Mouse (Mus musculus): ENCODE results near the gene Ddit4. TPM values are rescaled to one million over a fixed set of nuclear protein-coding genes. Genes with fewer than 3 reads are reported as not detected.

The Ddit4 gene
- polyA plus RNA-seq, 1 experiment: 35.0 TPM

- no peaks in the 10 kb centered on the region for H3K36me3 ChIP-seq (ENCODE audit: control insufficient read depth, insufficient read depth, low read length)
- H3K27me3 ChIP-seq (ENCODE audit: control insufficient read depth, insufficient read depth, low read length): no peaks in the 10 kb centered on the region
- H3K4me3 ChIP-seq (ENCODE audit: low read depth, low read length): peak overlapping the region; percentile 36
- no peak overlapping the region for H3K27ac ChIP-seq (ENCODE audit: insufficient read depth, low read depth, low read length)
- TF ChIP-seq CTCF (IDR thresholded peaks at IDR 0.05; ENCODE audit: extremely low read depth, insufficient read length, insufficient replicate concordance, low read depth, low read length) (no peak), POLR2A (IDR thresholded peaks at IDR 0.05; ENCODE audit: low read depth, low read length) (no peak)
- H3K4me1 ChIP-seq (ENCODE audit: control insufficient read depth, insufficient read depth, insufficient read length, low read length): peaks cover 18% of the 10 kb centered on the region
- 67% methylated on average over 21 of the region's 21 CpGs for WGBS
Measured at GRCm38 (mm10) chr10:59942281-59942846, 9.3 kb downstream of the Ddit4 start.

DNA sequence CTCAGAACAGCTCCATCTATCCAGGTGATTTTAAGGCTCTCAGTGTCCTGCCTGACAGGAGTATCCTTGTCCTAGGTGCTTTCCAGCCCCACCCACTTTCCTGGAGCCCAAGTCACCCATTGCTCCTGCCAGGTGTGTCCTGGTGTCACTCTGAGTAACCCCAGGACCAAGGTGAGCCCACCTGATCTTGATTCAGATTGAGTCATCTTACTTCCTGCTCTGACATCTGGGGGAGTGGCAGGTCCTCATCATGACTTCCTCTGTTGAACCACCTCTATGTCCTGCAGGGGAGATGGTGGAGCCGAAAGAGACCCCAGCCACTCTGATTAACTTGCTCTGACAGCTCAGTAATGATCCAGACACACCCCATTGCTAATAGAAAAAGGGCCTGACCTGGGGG is 12.6 kb downstream of the Ddit4 start:
- no peak for TF ChIP-seq POLR2A (IDR thresholded peaks at IDR 0.05; ENCODE audit: low read depth, low read length)
- no peak for TF ChIP-seq CTCF (IDR thresholded peaks at IDR 0.05; ENCODE audit: extremely low read depth, insufficient read length, insufficient replicate concordance, low read depth, low read length)
- H3K4me1 ChIP-seq (ENCODE audit: control insufficient read depth, insufficient read depth, insufficient read length, low read length): peaks cover 17% of the 10 kb centered on the region
- H3K36me3 ChIP-seq (ENCODE audit: control insufficient read depth, insufficient read depth, low read length): no peaks in the 10 kb centered on the region
- H3K27me3 ChIP-seq (ENCODE audit: control insufficient read depth, insufficient read depth, low read length): no peaks in the 10 kb centered on the region
- no peak overlapping the region for H3K27ac ChIP-seq (ENCODE audit: insufficient read depth, low read depth, low read length)
- WGBS: 80% methylated on average over 1 of the region's 1 CpGs
- H3K4me3 ChIP-seq (ENCODE audit: low read depth, low read length): no peak overlapping the region

DNA sequence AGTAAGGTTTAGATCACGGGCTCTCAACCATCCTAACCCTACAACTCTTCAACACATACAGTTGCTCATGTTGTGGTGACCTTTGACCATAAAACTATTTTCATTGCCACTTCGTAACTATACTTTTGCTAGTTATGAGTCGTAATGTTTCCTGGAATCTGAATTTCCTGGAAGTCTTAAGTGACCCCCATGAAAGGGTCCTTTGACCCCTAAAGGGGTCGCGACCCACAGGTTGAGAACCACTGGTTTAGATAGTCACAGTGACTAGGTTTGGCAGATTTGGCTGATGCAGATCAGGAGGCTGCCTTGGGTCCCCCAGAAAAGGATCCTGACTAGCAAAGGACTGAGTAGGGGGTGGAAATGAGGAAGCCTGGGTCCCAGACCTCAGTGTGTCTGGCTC is 13.0 kb downstream of the Ddit4 start:
- no peak overlapping the region for H3K4me3 ChIP-seq (ENCODE audit: low read depth, low read length)
- 71% methylated on average over 5 of the region's 5 CpGs for whole genome bisulfite sequencing

GRCm38 (mm10) chr10:59936058-59936856 is 15.4 kb downstream of the Ddit4 start:
- TF ChIP-seq POLR2A (IDR thresholded peaks at IDR 0.05; ENCODE audit: low read depth, low read length) (no peak), CTCF (IDR thresholded peaks at IDR 0.05; ENCODE audit: extremely low read depth, insufficient read length, insufficient replicate concordance, low read depth, low read length) (no peak)
- H3K36me3 ChIP-seq (ENCODE audit: control insufficient read depth, insufficient read depth, low read length): no peaks in the 10 kb centered on the region
- no peak overlapping the region for H3K27ac ChIP-seq (ENCODE audit: insufficient read depth, low read depth, low read length)
- no peaks in the 10 kb centered on the region for H3K27me3 ChIP-seq (ENCODE audit: control insufficient read depth, insufficient read depth, low read length)
- H3K4me1 ChIP-seq (ENCODE audit: control insufficient read depth, insufficient read depth, insufficient read length, low read length): peaks cover 3% of the 10 kb centered on the region; the same call in 1 of the 2 replicates
- 50% methylated on average over 8 of the region's 8 CpGs for WGBS
- H3K4me3 ChIP-seq (ENCODE audit: low read depth, low read length): no peak overlapping the region

More for the DNA sequence above, 13.0 kb downstream of the Ddit4 start:
- H3K27me3 ChIP-seq (ENCODE audit: control insufficient read depth, insufficient read depth, low read length): no peaks in the 10 kb centered on the region
- peaks cover 15% of the 10 kb centered on the region for H3K4me1 ChIP-seq (ENCODE audit: control insufficient read depth, insufficient read depth, insufficient read length, low read length)
- TF ChIP-seq POLR2A (IDR thresholded peaks at IDR 0.05; ENCODE audit: low read depth, low read length): no peak
- no peak for TF ChIP-seq CTCF (IDR thresholded peaks at IDR 0.05; ENCODE audit: extremely low read depth, insufficient read length, insufficient replicate concordance, low read depth, low read length)
- no peak overlapping the region for H3K27ac ChIP-seq (ENCODE audit: insufficient read depth, low read depth, low read length)
- H3K36me3 ChIP-seq (ENCODE audit: control insufficient read depth, insufficient read depth, low read length): no peaks in the 10 kb centered on the region

DNA sequence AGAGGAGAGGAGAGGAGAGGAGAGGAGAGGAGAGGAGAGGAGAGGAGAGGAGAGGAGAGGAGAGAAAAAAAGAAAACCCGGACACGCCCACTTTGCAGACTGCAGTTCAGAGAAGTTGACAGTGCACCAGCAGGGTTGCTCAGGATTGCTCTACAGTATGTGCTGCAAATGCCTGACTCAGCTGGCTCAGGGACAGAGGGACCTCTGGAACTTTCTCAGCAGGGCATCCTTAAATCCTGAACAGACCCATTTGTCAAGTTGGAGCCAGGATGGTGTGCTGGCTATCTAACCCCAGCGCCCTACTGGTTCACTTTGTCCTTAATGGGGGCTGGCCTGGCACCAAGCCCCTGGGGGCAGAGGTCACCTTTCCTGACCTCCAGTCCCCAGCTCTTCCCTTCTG is 17.6 kb downstream of the Ddit4 start:
- H3K27me3 ChIP-seq (ENCODE audit: control insufficient read depth, insufficient read depth, low read length): no peaks in the 10 kb centered on the region
- H3K27ac ChIP-seq (ENCODE audit: insufficient read depth, low read depth, low read length): no peak overlapping the region
- TF ChIP-seq POLR2A (IDR thresholded peaks at IDR 0.05; ENCODE audit: low read depth, low read length) (no peak), CTCF (IDR thresholded peaks at IDR 0.05; ENCODE audit: extremely low read depth, insufficient read length, insufficient replicate concordance, low read depth, low read length) (no peak)
- H3K4me1 ChIP-seq (ENCODE audit: control insufficient read depth, insufficient read depth, insufficient read length, low read length): peaks cover 2% of the 10 kb centered on the region; the same call in 1 of the 2 replicates
- 72% methylated on average over 3 of the region's 3 CpGs for WGBS
- H3K4me3 ChIP-seq (ENCODE audit: low read depth, low read length): no peak overlapping the region
- no peaks in the 10 kb centered on the region for H3K36me3 ChIP-seq (ENCODE audit: control insufficient read depth, insufficient read depth, low read length)

- TF ChIP-seq CTCF (IDR thresholded peaks at IDR 0.05; ENCODE audit: extremely low read depth, insufficient read length, insufficient replicate concordance, low read depth, low read length): no peak
- no peak for TF ChIP-seq POLR2A (IDR thresholded peaks at IDR 0.05; ENCODE audit: low read depth, low read length)
- Histone ChIP-seq H3K36me3 (ENCODE audit: control insufficient read depth, insufficient read depth, low read length) (no peaks in the 10 kb centered on the region), H3K27ac (ENCODE audit: insufficient read depth, low read depth, low read length) (no peak overlapping the region), H3K4me1 (ENCODE audit: control insufficient read depth, insufficient read depth, insufficient read length, low read length) (no peaks in the 10 kb centered on the region), H3K27me3 (ENCODE audit: control insufficient read depth, insufficient read depth, low read length) (no peaks in the 10 kb centered on the region), H3K4me3 (ENCODE audit: low read depth, low read length) (no peak overlapping the region)
- 50% methylated on average over 6 of the region's 6 CpGs for WGBS
Measured at GRCm38 (mm10) chr10:59932521-59932920, 19.1 kb downstream of the Ddit4 start.

- Histone ChIP-seq H3K27me3 (ENCODE audit: control insufficient read depth, insufficient read depth, low read length) (no peaks in the 10 kb centered on the region), H3K27ac (ENCODE audit: insufficient read depth, low read depth, low read length) (no peak overlapping the region), H3K36me3 (ENCODE audit: control insufficient read depth, insufficient read depth, low read length) (no peaks in the 10 kb centered on the region), H3K4me1 (ENCODE audit: control insufficient read depth, insufficient read depth, insufficient read length, low read length) (no peaks in the 10 kb centered on the region), H3K4me3 (ENCODE audit: low read depth, low read length) (no peak overlapping the region)
- WGBS: 75% methylated on average over 10 of the region's 10 CpGs
- TF ChIP-seq CTCF (IDR thresholded peaks at IDR 0.05; ENCODE audit: extremely low read depth, insufficient read length, insufficient replicate concordance, low read depth, low read length): no peak
- no peak for TF ChIP-seq POLR2A (IDR thresholded peaks at IDR 0.05; ENCODE audit: low read depth, low read length)
Measured at GRCm38 (mm10) chr10:59930996-59931395, 20.6 kb downstream of the Ddit4 start.
